ENCODE assay signal across 8 mouse cellular contexts in genomic region chr1:191125811-191126638, GRCm38 (mm10). TPM values are rescaled to one million over a fixed set of nuclear protein-coding genes. Genes with fewer than 3 reads are reported as not detected.
DNase-seq lines count a peak whose midpoint lies in the region; ATAC-seq and TF ChIP-seq lines count a peak whose summit lies in the region.

No protein-coding gene starts in this region.

- WGBS in embryonic facial prominence, embryonic 13.5 days = 12% methylated on average over 38 of the region's 38 CpGs
- WGBS in heart, embryonic 11.5 days (ENCODE audit: insufficient replicate concordance) = 12% methylated on average over 38 of the region's 38 CpGs
- 14% methylated on average over 38 of the region's 38 CpGs for whole genome bisulfite sequencing in kidney, embryonic 14.5 days
- WGBS in lung, postnatal 0 days = 12% methylated on average over 35 of the region's 38 CpGs
- 19% methylated on average over 38 of the region's 38 CpGs for WGBS in olfactory bulb, adult 2 months

- no peak overlapping the region for H3ac ChIP-seq in C2C12 (ENCODE audit: control insufficient read depth, insufficient read length, low read depth)

- TF ChIP-seq CTCF in C2C12 (IDR thresholded peaks at IDR 0.05; ENCODE audit: control insufficient read depth, insufficient read depth, insufficient read length) = peak; percentile 46
- peak; percentile 88 for TF ChIP-seq CTCF in lung, postnatal 0 days (IDR thresholded peaks at IDR 0.05)
- TF ChIP-seq CTCF in olfactory bulb, adult 2 months (IDR thresholded peaks at IDR 0.05; ENCODE audit: insufficient read depth, low read depth, low read length) = peak; percentile 72

- H3K79me2 ChIP-seq in C2C12 (ENCODE audit: control insufficient read depth, insufficient read depth) = no peaks in the 10 kb centered on the region

- ATAC-seq in embryonic facial prominence, embryonic 13.5 days (ENCODE audit: insufficient number of reproducible peaks, insufficient read depth, low FRiP score, low TSS enrichment, low read depth) = peak; percentile 64; the same call in 1 of the 2 replicates
- ATAC-seq in heart, embryonic 11.5 days (replicated peaks; ENCODE audit: insufficient number of reproducible peaks, low FRiP score, low TSS enrichment) = peak; percentile 63
- peak; percentile 88 for ATAC-seq in kidney, embryonic 14.5 days (ENCODE audit: low FRiP score, low TSS enrichment)
- peak; percentile 91 for ATAC-seq in lung, postnatal 0 days

- TF ChIP-seq EP300 in lung, postnatal 0 days (IDR thresholded peaks at IDR 0.05) = no peak

- H3K27me3 ChIP-seq in C2C12 (ENCODE audit: control insufficient read depth, insufficient read depth, insufficient read length) = no peaks in the 10 kb centered on the region
- peaks cover 16% of the 10 kb centered on the region for H3K27me3 ChIP-seq in embryonic facial prominence, embryonic 13.5 days
- H3K27me3 ChIP-seq in heart, embryonic 11.5 days (ENCODE audit: control insufficient read depth, insufficient read depth, low read length) = peaks cover 6% of the 10 kb centered on the region
- H3K27me3 ChIP-seq in kidney, embryonic 14.5 days (ENCODE audit: control insufficient read depth, insufficient read depth, low read length) = no peaks in the 10 kb centered on the region
- 0 out of 2 replicates have a peak, but pooled peaks cover 4% of the 10 kb centered on the region for H3K27me3 ChIP-seq in lung, postnatal 0 days (replicated peaks; ENCODE audit: insufficient read depth, low read length)

- no peak overlapping the region for H3K27ac ChIP-seq in embryonic facial prominence, embryonic 13.5 days
- H3K27ac ChIP-seq in heart, embryonic 11.5 days (ENCODE audit: low read depth, low read length) = no peak overlapping the region
- no peak overlapping the region for H3K27ac ChIP-seq in kidney, embryonic 14.5 days (ENCODE audit: low read depth, low read length)
- no peak overlapping the region for H3K27ac ChIP-seq in lung, postnatal 0 days (ENCODE audit: low read length)
- no peak overlapping the region for H3K27ac ChIP-seq in olfactory bulb, adult 2 months (ENCODE audit: insufficient read depth, low read depth, low read length)

- no peaks in the 10 kb centered on the region for H3K79me3 ChIP-seq in C2C12 (ENCODE audit: low read depth)

- 0 out of 2 replicates have a peak, but pooled peaks cover 6% of the 10 kb centered on the region for H3K4me1 ChIP-seq in embryonic facial prominence, embryonic 13.5 days
- H3K4me1 ChIP-seq in heart, embryonic 11.5 days (ENCODE audit: control insufficient read depth, insufficient read depth, low read length) = peaks cover 2% of the 10 kb centered on the region; the same call in 1 of the 2 replicates
- no peaks in the 10 kb centered on the region for H3K4me1 ChIP-seq in kidney, embryonic 14.5 days (ENCODE audit: control insufficient read depth, insufficient read depth, low read length)
- no peaks in the 10 kb centered on the region for H3K4me1 ChIP-seq in lung, postnatal 0 days (ENCODE audit: insufficient read depth, low read depth, low read length)
- peaks cover 5% of the 10 kb centered on the region; the same call in 1 of the 2 replicates for H3K4me1 ChIP-seq in olfactory bulb, adult 2 months (ENCODE audit: control insufficient read depth, insufficient read depth, low read length)

- H3K4me2 ChIP-seq in embryonic facial prominence, embryonic 13.5 days = peak overlapping the region; percentile 65
- peak overlapping the region; percentile 80 for H3K4me2 ChIP-seq in heart, embryonic 11.5 days
- peak overlapping the region; percentile 48 for H3K4me2 ChIP-seq in kidney, embryonic 14.5 days (replicated peaks; ENCODE audit: low read depth, low read length)
- H3K4me2 ChIP-seq in lung, postnatal 0 days (replicated peaks; ENCODE audit: low read depth, low read length) = peak overlapping the region; percentile 48

- H3K9ac ChIP-seq in embryonic facial prominence, embryonic 13.5 days = peak overlapping the region; percentile 61
- peak overlapping the region; percentile 52; the same call in 1 of the 2 replicates for H3K9ac ChIP-seq in heart, embryonic 11.5 days (ENCODE audit: low read depth, low read length)
- no peak overlapping the region for H3K9ac ChIP-seq in kidney, embryonic 14.5 days (ENCODE audit: low read depth, low read length)
- H3K9ac ChIP-seq in lung, postnatal 0 days (replicated peaks; ENCODE audit: low read depth) = 0 out of 2 replicates have a peak overlapping the region, but pooled peaks have one; percentile 16

- peak; percentile 74 for DNase-seq in adrenal gland, adult 2 months
- DNase-seq in lung, postnatal 0 days (ENCODE audit: low spot score) = peak; percentile 76
- peak; percentile 87 for DNase-seq in thymus, postnatal 4 days

- no peak overlapping the region for H3K4me3 ChIP-seq in C2C12 (ENCODE audit: insufficient read depth, poor library complexity, severe bottlenecking)
- peak overlapping the region; percentile 43 for H3K4me3 ChIP-seq in embryonic facial prominence, embryonic 13.5 days
- peak overlapping the region; percentile 40 for H3K4me3 ChIP-seq in heart, embryonic 11.5 days (ENCODE audit: low read depth, low read length)
- peak overlapping the region; percentile 24; the same call in 1 of the 2 replicates for H3K4me3 ChIP-seq in kidney, embryonic 14.5 days (ENCODE audit: low read length)
- H3K4me3 ChIP-seq in lung, postnatal 0 days (ENCODE audit: low read depth, low read length) = no peak overlapping the region
- no peak overlapping the region; the same call in 1 of the 2 replicates for H3K4me3 ChIP-seq in olfactory bulb, adult 2 months (ENCODE audit: insufficient read depth, low read depth, low read length)

- no peaks in the 10 kb centered on the region for H3K36me3 ChIP-seq in C2C12 (ENCODE audit: control insufficient read depth, insufficient read depth)
- no peaks in the 10 kb centered on the region for H3K36me3 ChIP-seq in embryonic facial prominence, embryonic 13.5 days
- no peaks in the 10 kb centered on the region for H3K36me3 ChIP-seq in heart, embryonic 11.5 days (ENCODE audit: control insufficient read depth, insufficient read depth, low read length)
- no peaks in the 10 kb centered on the region for H3K36me3 ChIP-seq in kidney, embryonic 14.5 days (ENCODE audit: control insufficient read depth, insufficient read depth, low read length)
- no peaks in the 10 kb centered on the region for H3K36me3 ChIP-seq in lung, postnatal 0 days (ENCODE audit: insufficient read depth, low read length)

- no peak for TF ChIP-seq POLR2A in olfactory bulb, adult 2 months (IDR thresholded peaks at IDR 0.05; ENCODE audit: insufficient read depth, low read depth, low read length)

- H3K9me3 ChIP-seq in embryonic facial prominence, embryonic 13.5 days = peaks cover 10% of the 10 kb centered on the region
- H3K9me3 ChIP-seq in heart, embryonic 11.5 days (replicated peaks; ENCODE audit: control insufficient read depth, low read length) = no peaks in the 10 kb centered on the region
- peaks cover 8% of the 10 kb centered on the region; the same call in 1 of the 2 replicates for H3K9me3 ChIP-seq in kidney, embryonic 14.5 days (ENCODE audit: control insufficient read depth, low read length)
- H3K9me3 ChIP-seq in lung, postnatal 0 days (ENCODE audit: low read length) = no peaks in the 10 kb centered on the region

TF ChIP-seq in C2C12, 6 proteins besides CTCF, POLR2A, EP300 and RAD21:
- TF ChIP-seq MYOD1 (IDR thresholded peaks at IDR 0.05; ENCODE audit: control insufficient read depth, insufficient read length, low read depth) (peak; percentile 14), FOSL1 (IDR thresholded peaks at IDR 0.05; ENCODE audit: insufficient read depth, low read length, poor library complexity, severe bottlenecking) (no peak), CEBPB (IDR thresholded peaks at IDR 0.05; ENCODE audit: low read depth) (no peak)

RNA-seq across cellular contexts. Expression of gene Batf3, which starts 28.4 kb away (rescaled TPM):
- polyA plus RNA-seq in C2C12 (2012; fragmentation: generic; extraction: Trizol) = 0.78 TPM
- total RNA-seq in adrenal gland, adult 2 months (2021) = 1 to 10 TPM; 2.2 TPM
- polyA plus RNA-seq in adrenal gland, adult 2 months (2012; rRNA removed) = 3.5 and 4.9 TPM in 2 replicates
- polyA plus RNA-seq in embryonic facial prominence, embryonic 13.5 days (2015; fragmentation: Nextera tagmentation; extraction: Ambion mirVana) = 10.8 and 12.3 TPM in 2 replicates
- polyA plus RNA-seq in heart, embryonic 11.5 days (2014; fragmentation: Nextera tagmentation; extraction: Ambion mirVana) = 3.9 and 5.1 TPM in 2 replicates
- 12.4 and 18.0 TPM in 2 replicates for polyA plus RNA-seq in kidney, embryonic 14.5 days (2014; fragmentation: Nextera tagmentation; extraction: Ambion mirVana)
- polyA plus RNA-seq in lung, postnatal 0 days (2015; fragmentation: Nextera tagmentation; extraction: Ambion mirVana) = 2.0 and 2.6 TPM in 2 replicates
- not detected in 2 replicates for polyA plus RNA-seq in olfactory bulb, adult 2 months (2012; ENCODE audit: insufficient read depth, insufficient read length, low replicate concordance, missing spikeins)

RNA-seq across cellular contexts. Expression of gene Fam71a, which starts 38.6 kb away (rescaled TPM):
- not detected for polyA plus RNA-seq in C2C12 (2012; fragmentation: generic; extraction: Trizol)
- total RNA-seq in adrenal gland, adult 2 months (2021) = not detected
- not detected in 2 replicates for polyA plus RNA-seq in adrenal gland, adult 2 months (2012; rRNA removed)
- not detected in 2 replicates for polyA plus RNA-seq in embryonic facial prominence, embryonic 13.5 days (2015; fragmentation: Nextera tagmentation; extraction: Ambion mirVana)
- not detected in 2 replicates for polyA plus RNA-seq in heart, embryonic 11.5 days (2014; fragmentation: Nextera tagmentation; extraction: Ambion mirVana)
- not detected in 2 replicates for polyA plus RNA-seq in kidney, embryonic 14.5 days (2014; fragmentation: Nextera tagmentation; extraction: Ambion mirVana)
- polyA plus RNA-seq in lung, postnatal 0 days (2015; fragmentation: Nextera tagmentation; extraction: Ambion mirVana) = not detected in 2 replicates
- not detected in 2 replicates for polyA plus RNA-seq in olfactory bulb, adult 2 months (2012; ENCODE audit: insufficient read depth, insufficient read length, low replicate concordance, missing spikeins)

Comparison
In these comparisons a context has a peak if more than half of its experiments do, and no peak if none do; other contexts are left out.
1. H3K4me3 ChIP-seq: peak in embryonic facial prominence, embryonic 13.5 days (single experiment), heart, embryonic 11.5 days (single experiment) and kidney, embryonic 14.5 days (single experiment); none in C2C12 (single experiment), lung, postnatal 0 days (single experiment) and olfactory bulb, adult 2 months (single experiment).
2. Peak in every context shown above with its lines, with median percentiles within 50 percentile points of each other: CTCF ChIP-seq, DNase-seq, ATAC-seq and H3K4me2 ChIP-seq.